ENCODE assay signal across 10 mouse cellular contexts in the genomic region with DNA sequence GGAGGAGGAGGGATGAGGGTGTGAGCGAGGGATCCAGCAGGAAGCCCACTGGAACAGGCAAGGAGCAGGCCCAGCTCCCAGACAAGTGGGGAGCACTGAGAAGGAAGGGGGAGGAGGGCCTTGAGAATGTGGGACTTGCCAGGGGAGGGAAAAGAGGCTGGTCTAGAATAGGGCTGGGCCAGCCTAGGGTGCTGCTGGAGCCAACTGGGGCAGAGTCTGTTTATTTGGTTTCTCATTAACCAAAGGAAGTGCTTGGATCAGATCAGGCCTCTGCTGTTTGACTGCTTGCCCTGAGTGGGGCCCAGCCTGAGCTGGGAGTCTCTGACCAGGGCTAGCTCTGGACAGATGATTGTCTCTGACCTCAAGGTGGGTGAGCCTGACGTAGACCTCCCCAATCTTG. TPM values are rescaled to one million over a fixed set of nuclear protein-coding genes. Genes with fewer than 3 reads are reported as not detected.
DNase-seq lines count a peak whose midpoint lies in the region; ATAC-seq and TF ChIP-seq lines count a peak whose summit lies in the region.
"Had no signal": no experiment of that assay in that cellular context is flagged by ENCODE, and none has a peak within 500 bp of the region (broad histone marks: within the 10 kb centered on the region; RNA-seq: fewer than 3 reads in every experiment).

No protein-coding gene starts in this region.

- peak; percentile 75 for ATAC-seq in intestine, embryonic 16.5 days
- ATAC-seq in liver, embryonic 12.5 days = peak; percentile 69

- H3K27me3 ChIP-seq in intestine, embryonic 16.5 days (replicated peaks; ENCODE audit: control insufficient read depth, insufficient read depth, low read length) = no peaks in the 10 kb centered on the region
- H3K27me3 ChIP-seq in liver, embryonic 12.5 days (replicated peaks) = peaks cover 7% of the 10 kb centered on the region
- H3K27me3 ChIP-seq in small intestine, adult 2 months (ENCODE audit: control insufficient read depth, insufficient read depth, low read length) = no peaks in the 10 kb centered on the region

- WGBS in intestine, embryonic 16.5 days = 55% methylated on average over 2 of the region's 2 CpGs
- WGBS in liver, embryonic 12.5 days (ENCODE audit: insufficient replicate concordance) = 58% methylated on average over 2 of the region's 2 CpGs
- 29% methylated on average over 2 of the region's 2 CpGs for WGBS in small intestine, adult 2 months

- H3K4me3 ChIP-seq in intestine, embryonic 16.5 days (ENCODE audit: low read length) = no peak overlapping the region
- no peak overlapping the region for H3K4me3 ChIP-seq in liver, embryonic 12.5 days
- peak overlapping the region; percentile 26 for H3K4me3 ChIP-seq in small intestine, adult 2 months (ENCODE audit: low read depth, low read length)
- H3K4me3 ChIP-seq: midbrain, embryonic 12.5 days had no signal

- peak; percentile 44 to 59 for DNase-seq in heart, adult 9 months (ENCODE audit: low spot score in 2 of 2)
- no peak for DNase-seq in heart, adult 8-10 months (ENCODE audit: low spot score)
- no peak for DNase-seq in spleen, adult 18-20 months
- no peak for DNase-seq in B cell, adult 2 months
- no peak for DNase-seq in MN1 (ENCODE audit: low spot score)
- DNase-seq: adrenal gland, postnatal 25 days had no signal

- no peak overlapping the region for H3K4me2 ChIP-seq in intestine, embryonic 16.5 days (ENCODE audit: low read depth, low read length)
- no peak overlapping the region for H3K4me2 ChIP-seq in liver, embryonic 12.5 days
- H3K4me2 ChIP-seq: midbrain, embryonic 12.5 days had no signal

- H3K27ac ChIP-seq in intestine, embryonic 16.5 days (ENCODE audit: low read length) = peak overlapping the region; percentile 80
- H3K27ac ChIP-seq in liver, embryonic 12.5 days = no peak overlapping the region
- H3K27ac ChIP-seq in small intestine, adult 2 months (ENCODE audit: insufficient read depth, low read depth, low read length) = peak overlapping the region; percentile 97
- H3K27ac ChIP-seq: midbrain, embryonic 12.5 days had no signal

- no peaks in the 10 kb centered on the region for H3K9me3 ChIP-seq in intestine, embryonic 16.5 days (ENCODE audit: control insufficient read depth, low read length)
- no peaks in the 10 kb centered on the region for H3K9me3 ChIP-seq in liver, embryonic 12.5 days (replicated peaks)
- H3K9me3 ChIP-seq: midbrain, embryonic 12.5 days had no signal

- 0 out of 2 replicates have a peak, but pooled peaks cover 6% of the 10 kb centered on the region for H3K36me3 ChIP-seq in intestine, embryonic 16.5 days (ENCODE audit: control insufficient read depth, insufficient read depth, low read length)
- H3K36me3 ChIP-seq in liver, embryonic 12.5 days = peaks cover 7% of the 10 kb centered on the region
- peaks cover 34% of the 10 kb centered on the region for H3K36me3 ChIP-seq in small intestine, adult 2 months (ENCODE audit: control insufficient read depth, insufficient read depth, low read length)

- TF ChIP-seq POLR2A in small intestine, adult 2 months (IDR thresholded peaks at IDR 0.05; ENCODE audit: low read depth, low read length) = peak; percentile 33; the same call in 1 of the 2 replicates

- no peak for TF ChIP-seq CTCF in small intestine, adult 2 months (IDR thresholded peaks at IDR 0.05; ENCODE audit: extremely low read depth, insufficient read length, insufficient replicate concordance, low read depth, low read length)

- peaks cover 21% of the 10 kb centered on the region for H3K4me1 ChIP-seq in intestine, embryonic 16.5 days (ENCODE audit: control insufficient read depth, insufficient read depth, low read length)
- H3K4me1 ChIP-seq in liver, embryonic 12.5 days = 0 out of 2 replicates have a peak, but pooled peaks cover 12% of the 10 kb centered on the region
- H3K4me1 ChIP-seq in small intestine, adult 2 months (ENCODE audit: control insufficient read depth, insufficient read depth, insufficient read length, low read length) = peaks cover 41% of the 10 kb centered on the region

- H3K9ac ChIP-seq in intestine, embryonic 16.5 days (ENCODE audit: low read depth, low read length) = no peak overlapping the region
- no peak overlapping the region for H3K9ac ChIP-seq in liver, embryonic 12.5 days
- H3K9ac ChIP-seq: midbrain, embryonic 12.5 days had no signal

RNA-seq across cellular contexts. Expression of a gene that starts 14.0 kb away (rescaled TPM):
- 10 to 100 TPM; 15.8 to 18.7 (median 16.4) TPM for total RNA-seq in heart, adult 8-10 months (2022)
- 18.3 and 19.4 TPM in 2 replicates for polyA plus RNA-seq in intestine, embryonic 16.5 days (2015; fragmentation: Nextera tagmentation; extraction: Ambion mirVana)
- 9.7 and 10.4 TPM in 2 replicates for polyA plus RNA-seq in liver, embryonic 12.5 days (2016; fragmentation: Nextera tagmentation; extraction: Ambion mirVana)
- polyA plus RNA-seq in small intestine, adult 2 months (2012; rRNA removed) = 26.2 and 86.8 TPM in 2 replicates

Comparison
In these comparisons a context has a peak if more than half of its experiments do, and no peak if none do; other contexts are left out.
1. DNase-seq: peak in heart, adult 9 months (2 of 2); none in heart, adult 8-10 months (single experiment), spleen, adult 18-20 months (0 of 2), B cell, adult 2 months (0 of 2) and MN1 (single experiment).